Mouse (Mus musculus): ENCODE data around the gene St6galnac6. TPM values are rescaled to one million over a fixed set of nuclear protein-coding genes. Genes with fewer than 3 reads are reported as not detected.
A peak's percentile ranks its signal among the peaks of the same experiment; 100 is the strongest.

Gene St6galnac6
- total and polyA plus RNA-seq, 2 experiments: 38.0 to 90.0 TPM

DNA sequence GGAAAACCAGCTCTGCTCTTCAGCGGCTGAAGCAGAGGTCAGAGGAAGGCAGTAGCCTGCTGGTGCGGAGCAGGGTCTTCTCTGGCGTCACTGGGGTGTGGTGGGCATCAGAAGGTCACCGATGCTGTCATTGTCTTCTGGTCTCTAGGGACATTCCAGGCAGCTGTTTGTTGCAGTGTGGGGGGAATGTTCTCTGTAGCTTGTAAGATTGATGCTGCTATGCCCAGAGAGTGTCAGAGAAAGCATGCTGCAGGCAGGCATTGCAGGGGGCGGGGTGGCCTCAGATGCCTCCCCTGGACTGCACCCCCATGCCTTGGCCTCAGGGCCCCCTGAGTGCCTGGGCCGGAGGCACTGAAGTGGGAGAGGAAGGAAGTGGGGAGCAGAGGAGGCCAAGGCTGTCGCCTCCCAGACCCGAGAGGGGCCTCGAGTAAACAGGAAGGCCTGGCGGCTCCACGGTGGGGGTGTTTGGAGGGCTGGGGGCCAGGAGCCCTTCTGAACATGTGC lies 38.3 kb downstream of the St6galnac6 start:
- 44% methylated on average over 11 of the region's 11 CpGs for WGBS
- peak overlapping the region; percentile 1; the same call in 1 of the 2 replicates for H3K27ac ChIP-seq (replicated peaks; ENCODE audit: insufficient read depth, low read depth, low read length)
- peak; percentile 21 for DNase-seq (ENCODE audit: extremely low read depth, low read depth, low spot score)

DNA sequence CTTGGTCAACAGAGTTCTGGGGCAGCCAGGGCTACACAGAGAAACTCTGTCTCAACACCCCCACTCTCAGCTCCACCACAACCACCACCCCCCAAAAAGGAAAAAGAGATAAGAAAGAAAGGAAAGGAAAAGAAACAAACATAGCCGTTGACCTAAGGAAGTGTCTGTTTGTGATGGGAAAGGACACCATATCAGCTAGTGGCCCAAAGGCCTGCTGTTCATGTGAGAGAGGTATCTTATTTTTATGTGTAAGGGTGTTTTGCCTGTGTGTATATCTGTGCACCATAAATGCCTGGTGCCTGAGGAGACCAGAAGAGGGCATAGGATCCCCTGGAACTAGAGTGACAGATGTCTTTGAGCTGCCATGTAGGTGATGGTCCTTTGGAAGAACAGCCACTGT lies 40.1 kb downstream of the St6galnac6 start:
- no peak for DNase-seq (ENCODE audit: extremely low read depth, low read depth, low spot score)
- Histone ChIP-seq H3K9ac (ENCODE audit: low read depth, low read length) (no peak overlapping the region), H3K27ac (replicated peaks; ENCODE audit: insufficient read depth, low read depth, low read length) (peak overlapping the region; percentile 70; the same call in 1 of the 2 replicates), H3K4me3 (ENCODE audit: insufficient read depth, low read depth, low read length) (no peak overlapping the region), H3K4me1 (ENCODE audit: control insufficient read depth, insufficient read depth, low read length) (peaks cover 6% of the 10 kb centered on the region), H3K27me3 (ENCODE audit: control insufficient read depth, insufficient read depth, low read length) (no peaks in the 10 kb centered on the region), H3K36me3 (ENCODE audit: control insufficient read depth, insufficient read depth, low read length) (no peaks in the 10 kb centered on the region), H3K79me2 (ENCODE audit: control insufficient read depth, insufficient read depth, low read length) (no peaks in the 10 kb centered on the region)
- no peak for TF ChIP-seq CTCF (IDR thresholded peaks at IDR 0.05; ENCODE audit: low read depth, low read length)
- TF ChIP-seq POLR2A (IDR thresholded peaks at IDR 0.05; ENCODE audit: extremely low read depth, insufficient read depth, low read length): no peak
- 75% methylated on average over 1 of the region's 1 CpGs for WGBS

More for the DNA sequence above, 38.3 kb downstream of the St6galnac6 start:
- no peaks in the 10 kb centered on the region for H3K27me3 ChIP-seq (ENCODE audit: control insufficient read depth, insufficient read depth, low read length)
- H3K4me3 ChIP-seq (ENCODE audit: insufficient read depth, low read depth, low read length): no peak overlapping the region
- peaks cover 3% of the 10 kb centered on the region; the same call in 1 of the 2 replicates for H3K4me1 ChIP-seq (ENCODE audit: control insufficient read depth, insufficient read depth, low read length)
- H3K9ac ChIP-seq (ENCODE audit: low read depth, low read length): no peak overlapping the region
- no peak for TF ChIP-seq POLR2A (IDR thresholded peaks at IDR 0.05; ENCODE audit: extremely low read depth, insufficient read depth, low read length)
- TF ChIP-seq CTCF (IDR thresholded peaks at IDR 0.05; ENCODE audit: low read depth, low read length): no peak
- H3K79me2 ChIP-seq (ENCODE audit: control insufficient read depth, insufficient read depth, low read length): no peaks in the 10 kb centered on the region
- H3K36me3 ChIP-seq (ENCODE audit: control insufficient read depth, insufficient read depth, low read length): no peaks in the 10 kb centered on the region

DNA sequence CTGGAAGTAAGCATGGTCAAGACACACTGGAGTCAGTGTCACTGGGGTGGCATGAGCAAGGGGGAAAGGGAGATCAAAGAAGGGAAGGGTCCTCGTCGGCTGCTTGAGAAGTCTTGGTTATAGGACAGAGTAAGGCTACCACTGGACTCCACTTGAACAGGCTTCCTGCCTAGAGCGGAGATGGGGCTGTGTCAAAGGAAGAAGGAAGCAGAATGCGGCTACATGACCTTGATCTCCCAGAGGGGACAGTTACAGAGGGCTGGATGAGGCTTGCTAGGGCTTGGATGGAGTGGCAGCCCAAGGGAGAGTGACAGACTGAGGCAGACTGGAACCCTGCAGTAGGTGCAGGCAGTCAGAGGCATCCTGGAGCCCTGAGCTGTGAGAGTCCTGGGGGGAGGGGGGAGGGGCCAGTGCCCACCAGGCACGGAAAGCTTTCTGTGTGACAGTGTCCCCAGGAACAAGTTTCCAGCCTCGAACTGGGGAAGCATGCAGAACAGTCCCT lies 41.1 kb downstream of the St6galnac6 start:
- peak overlapping the region; percentile 27; the same call in 1 of the 2 replicates for H3K27ac ChIP-seq (replicated peaks; ENCODE audit: insufficient read depth, low read depth, low read length)
- H3K4me3 ChIP-seq (ENCODE audit: insufficient read depth, low read depth, low read length): no peak overlapping the region
- 67% methylated on average over 6 of the region's 6 CpGs for WGBS
- H3K36me3 ChIP-seq (ENCODE audit: control insufficient read depth, insufficient read depth, low read length): no peaks in the 10 kb centered on the region
- H3K9ac ChIP-seq (ENCODE audit: low read depth, low read length): no peak overlapping the region
- DNase-seq (ENCODE audit: extremely low read depth, low read depth, low spot score): no peak
- H3K4me1 ChIP-seq (ENCODE audit: control insufficient read depth, insufficient read depth, low read length): peaks cover 6% of the 10 kb centered on the region
- TF ChIP-seq POLR2A (IDR thresholded peaks at IDR 0.05; ENCODE audit: extremely low read depth, insufficient read depth, low read length) (no peak), CTCF (IDR thresholded peaks at IDR 0.05; ENCODE audit: low read depth, low read length) (no peak)
- H3K79me2 ChIP-seq (ENCODE audit: control insufficient read depth, insufficient read depth, low read length): no peaks in the 10 kb centered on the region
- H3K27me3 ChIP-seq (ENCODE audit: control insufficient read depth, insufficient read depth, low read length): no peaks in the 10 kb centered on the region

DNA sequence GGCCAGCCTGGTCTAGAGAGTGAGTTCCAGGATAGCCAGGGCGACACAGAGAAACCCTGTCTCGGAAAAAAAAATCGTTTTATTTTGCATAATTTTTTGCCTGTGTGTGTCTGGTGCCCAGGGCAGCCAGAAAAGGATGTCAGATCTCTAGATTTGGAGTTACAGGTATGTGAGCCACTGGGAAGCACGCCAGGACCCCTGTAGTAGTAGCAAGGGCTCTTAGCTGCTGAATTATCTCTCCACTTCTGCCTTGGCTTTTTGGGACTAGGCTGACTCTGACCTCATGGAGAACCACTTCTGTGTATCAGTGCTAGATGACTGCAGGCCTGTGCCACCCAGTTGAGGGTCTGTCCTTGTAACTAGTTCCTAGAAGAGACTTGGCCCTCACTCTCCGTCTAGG lies 42.3 kb downstream of the St6galnac6 start:
- Histone ChIP-seq H3K4me1 (ENCODE audit: control insufficient read depth, insufficient read depth, low read length) (peaks cover 6% of the 10 kb centered on the region), H3K27ac (replicated peaks; ENCODE audit: insufficient read depth, low read depth, low read length) (no peak overlapping the region)

DNA sequence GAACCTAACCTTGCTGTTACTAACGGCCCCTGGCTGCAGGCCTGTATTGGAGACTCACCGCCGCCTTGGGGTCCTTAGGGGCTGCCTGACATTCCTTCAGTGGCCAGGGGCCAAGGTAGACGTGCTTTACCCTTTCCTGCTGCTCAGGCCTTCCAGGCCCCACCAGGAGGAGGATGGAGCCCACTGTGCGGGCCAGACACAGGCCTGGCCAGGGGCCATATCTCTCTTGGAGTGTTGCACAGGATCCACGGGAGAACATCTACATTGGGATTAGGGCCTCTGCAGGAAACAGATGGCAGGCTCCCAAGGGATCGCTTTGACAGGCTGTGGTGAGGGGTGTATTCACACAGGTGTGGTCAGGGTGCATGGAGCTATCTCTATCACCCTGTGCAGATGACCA lies 43.3 kb downstream of the St6galnac6 start:
- Histone ChIP-seq H3K4me3 (ENCODE audit: insufficient read depth, low read depth, low read length) (no peak overlapping the region), H3K9ac (ENCODE audit: low read depth, low read length) (no peak overlapping the region), H3K27me3 (ENCODE audit: control insufficient read depth, insufficient read depth, low read length) (no peaks in the 10 kb centered on the region), H3K27ac (replicated peaks; ENCODE audit: insufficient read depth, low read depth, low read length) (peak overlapping the region; percentile 19), H3K4me1 (ENCODE audit: control insufficient read depth, insufficient read depth, low read length) (peaks cover 6% of the 10 kb centered on the region), H3K79me2 (ENCODE audit: control insufficient read depth, insufficient read depth, low read length) (no peaks in the 10 kb centered on the region), H3K36me3 (ENCODE audit: control insufficient read depth, insufficient read depth, low read length) (no peaks in the 10 kb centered on the region)
- TF ChIP-seq POLR2A (IDR thresholded peaks at IDR 0.05; ENCODE audit: extremely low read depth, insufficient read depth, low read length) (no peak), CTCF (IDR thresholded peaks at IDR 0.05; ENCODE audit: low read depth, low read length) (no peak)
- no peak for DNase-seq (ENCODE audit: extremely low read depth, low read depth, low spot score)
- WGBS: 71% methylated on average over 7 of the region's 7 CpGs

More for the DNA sequence above, 42.3 kb downstream of the St6galnac6 start:
- WGBS: 83% methylated on average over 5 of the region's 5 CpGs
- Histone ChIP-seq H3K4me3 (ENCODE audit: insufficient read depth, low read depth, low read length) (no peak overlapping the region), H3K27me3 (ENCODE audit: control insufficient read depth, insufficient read depth, low read length) (no peaks in the 10 kb centered on the region), H3K79me2 (ENCODE audit: control insufficient read depth, insufficient read depth, low read length) (no peaks in the 10 kb centered on the region), H3K9ac (ENCODE audit: low read depth, low read length) (no peak overlapping the region), H3K36me3 (ENCODE audit: control insufficient read depth, insufficient read depth, low read length) (no peaks in the 10 kb centered on the region)
- no peak for DNase-seq (ENCODE audit: extremely low read depth, low read depth, low spot score)
- TF ChIP-seq POLR2A (IDR thresholded peaks at IDR 0.05; ENCODE audit: extremely low read depth, insufficient read depth, low read length): no peak
- no peak for TF ChIP-seq CTCF (IDR thresholded peaks at IDR 0.05; ENCODE audit: low read depth, low read length)

DNA sequence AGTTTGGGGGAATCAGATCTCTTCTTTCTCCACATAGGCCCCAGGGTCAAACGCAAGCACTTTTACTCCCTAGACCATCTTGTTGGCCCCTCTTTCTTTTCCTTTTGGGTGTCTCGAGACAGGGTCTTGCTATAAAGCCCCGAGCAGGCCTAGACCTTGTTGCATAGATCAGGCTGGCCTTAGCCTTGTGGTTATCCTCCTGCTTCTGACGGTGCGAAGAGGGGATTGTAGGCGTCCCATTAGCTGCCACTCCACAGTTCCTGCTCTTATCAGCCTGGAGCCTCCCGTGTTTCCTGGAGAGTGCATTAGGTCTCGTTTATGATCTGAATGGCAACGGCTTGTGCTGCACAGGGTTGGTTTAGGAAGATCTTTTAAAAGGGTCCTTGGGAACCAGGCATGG lies 44.6 kb downstream of the St6galnac6 start:
- Histone ChIP-seq H3K4me1 (ENCODE audit: control insufficient read depth, insufficient read depth, low read length) (peaks cover 6% of the 10 kb centered on the region), H3K27ac (replicated peaks; ENCODE audit: insufficient read depth, low read depth, low read length) (0 out of 2 replicates have a peak overlapping the region, but pooled peaks have one; percentile 24)
- 81% methylated on average over 9 of the region's 9 CpGs for WGBS

More for the DNA sequence above, 44.6 kb downstream of the St6galnac6 start:
- Histone ChIP-seq H3K36me3 (ENCODE audit: control insufficient read depth, insufficient read depth, low read length) (no peaks in the 10 kb centered on the region), H3K9ac (ENCODE audit: low read depth, low read length) (no peak overlapping the region), H3K27me3 (ENCODE audit: control insufficient read depth, insufficient read depth, low read length) (no peaks in the 10 kb centered on the region), H3K79me2 (ENCODE audit: control insufficient read depth, insufficient read depth, low read length) (no peaks in the 10 kb centered on the region), H3K4me3 (ENCODE audit: insufficient read depth, low read depth, low read length) (no peak overlapping the region)
- TF ChIP-seq CTCF (IDR thresholded peaks at IDR 0.05; ENCODE audit: low read depth, low read length) (no peak), POLR2A (IDR thresholded peaks at IDR 0.05; ENCODE audit: extremely low read depth, insufficient read depth, low read length) (no peak)
- no peak for DNase-seq (ENCODE audit: extremely low read depth, low read depth, low spot score)

All from liver, adult 2 months (tissue).